Mouse (Mus musculus): ENCODE measurements around the gene Sar1b. TPM values are rescaled to one million over a fixed set of nuclear protein-coding genes. Genes with fewer than 3 reads are reported as not detected.
"Not testable (repeated sequence)": the region's sequence is repeated elsewhere in the genome, so short reads cannot be mapped to it uniquely, and the experiment has no call there.

The Sar1b gene
- polyA plus RNA-seq, 1 experiment from 2014 or later, result 146 TPM

DNA sequence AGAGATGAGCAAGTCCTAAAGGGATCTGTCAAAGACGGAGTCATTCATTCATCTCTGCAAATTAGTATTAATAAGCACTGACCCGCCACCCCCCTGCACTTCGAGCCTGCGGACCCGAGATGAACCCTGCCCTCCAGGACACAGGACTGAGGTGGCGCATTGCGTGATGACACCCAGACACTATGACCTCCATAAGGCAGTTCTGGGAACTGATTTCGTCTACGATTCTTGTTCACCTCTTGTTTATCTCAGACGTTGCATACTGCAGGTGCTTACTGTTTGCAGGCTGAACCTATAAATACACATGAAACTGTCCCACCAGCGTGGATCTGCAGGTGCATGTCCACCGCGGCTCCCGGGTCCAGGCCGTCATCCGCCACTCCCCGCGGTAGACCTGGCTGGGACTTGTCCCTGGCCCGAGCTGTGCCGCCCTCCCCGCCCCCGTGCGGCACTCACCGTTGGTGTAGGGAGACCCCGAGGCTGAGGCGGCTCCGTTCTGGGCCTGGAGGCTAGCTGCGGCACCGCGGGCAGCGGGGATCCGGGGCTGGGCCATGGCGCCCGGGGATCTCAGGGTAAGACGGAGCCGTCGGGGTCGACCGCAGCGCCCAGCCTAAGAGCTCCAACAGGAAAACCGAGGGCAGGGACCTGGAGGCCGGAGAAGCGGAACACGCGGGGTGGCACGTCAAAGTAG is 7.7 kb upstream of the Sar1b start:
- Histone ChIP-seq H3K4me2 (replicated peaks; ENCODE audit: low read depth, low read length) (peak overlapping the region; percentile 65), H3K27me3 (ENCODE audit: control insufficient read depth, insufficient read depth, low read length) (no peaks in the 10 kb centered on the region), H3K9me3 (ENCODE audit: control insufficient read depth, low read length) (no peaks in the 10 kb centered on the region), H3K4me1 (replicated peaks; ENCODE audit: control insufficient read depth, insufficient read depth, low read length) (no peaks in the 10 kb centered on the region), H3K4me3 (ENCODE audit: low read depth, low read length) (peak overlapping the region; percentile 84), H3K9ac (ENCODE audit: low read depth, low read length) (peak overlapping the region; percentile 93), H3K27ac (ENCODE audit: low read depth, low read length) (peak overlapping the region; percentile 12; the same call in 1 of the 2 replicates), H3K36me3 (ENCODE audit: control insufficient read depth, insufficient read depth, low read length) (no peaks in the 10 kb centered on the region)
- no peak for DNase-seq (ENCODE audit: low spot score)
- ATAC-seq (ENCODE audit: low FRiP score), result peak; percentile 79
- WGBS, result under 1% methylated on average over 46 of the region's 46 CpGs

DNA sequence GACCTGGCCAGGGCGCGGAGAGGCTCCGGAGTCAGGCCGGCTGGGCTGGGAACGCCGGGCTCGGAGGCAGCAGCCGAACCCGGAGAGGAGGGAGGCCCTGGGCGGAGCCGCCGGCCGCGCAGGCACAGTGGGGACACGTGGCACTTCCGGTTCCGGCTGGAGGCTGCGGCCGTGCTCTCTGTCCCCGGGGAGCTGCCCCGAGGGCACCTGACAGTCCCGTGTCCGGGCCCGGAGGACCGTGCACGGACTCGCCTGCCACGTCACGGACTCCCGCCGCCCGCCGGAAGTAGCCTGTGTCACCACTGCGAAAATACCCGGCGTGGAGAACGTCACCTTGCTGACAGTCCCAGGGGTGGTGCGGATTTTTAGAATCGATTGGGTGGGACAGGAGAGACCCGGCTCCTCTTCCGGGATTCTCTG is 7.1 kb upstream of the Sar1b start:
- no peaks in the 10 kb centered on the region for H3K4me1 ChIP-seq (replicated peaks; ENCODE audit: control insufficient read depth, insufficient read depth, low read length)
- peak; percentile 98 for ATAC-seq (ENCODE audit: low FRiP score)
- no peaks in the 10 kb centered on the region for H3K36me3 ChIP-seq (ENCODE audit: control insufficient read depth, insufficient read depth, low read length)
- H3K27me3 ChIP-seq (ENCODE audit: control insufficient read depth, insufficient read depth, low read length), result no peaks in the 10 kb centered on the region
- H3K9me3 ChIP-seq (ENCODE audit: control insufficient read depth, low read length), result no peaks in the 10 kb centered on the region
- H3K4me2 ChIP-seq (replicated peaks; ENCODE audit: low read depth, low read length), result peak overlapping the region; percentile 65
- H3K4me3 ChIP-seq (ENCODE audit: low read depth, low read length), result peak overlapping the region; percentile 84
- WGBS, result under 1% methylated on average over 34 of the region's 41 CpGs
- DNase-seq (ENCODE audit: low spot score), result peak; percentile 94
- H3K9ac ChIP-seq (ENCODE audit: low read depth, low read length), result peak overlapping the region; percentile 93
- peak overlapping the region; percentile 65 for H3K27ac ChIP-seq (ENCODE audit: low read depth, low read length)

DNA sequence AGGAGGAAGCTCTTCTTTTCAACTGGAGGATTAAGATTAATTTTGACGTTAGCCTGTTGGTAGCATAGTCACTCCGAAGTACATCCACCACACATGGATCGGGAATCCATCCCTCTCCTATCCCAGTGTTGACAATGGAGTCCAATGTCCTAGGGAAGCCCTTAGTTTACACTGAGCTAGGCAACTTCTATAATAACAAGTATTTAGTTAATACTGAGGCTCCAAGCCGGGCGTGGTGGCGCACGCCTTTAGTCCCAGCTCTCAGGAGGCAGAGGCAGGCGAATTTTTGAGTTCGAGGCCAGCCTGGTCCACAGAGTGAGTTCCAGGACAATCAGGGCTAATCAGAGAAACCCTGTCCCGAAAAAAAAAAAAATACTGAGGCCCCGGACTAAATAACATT is 6.5 kb upstream of the Sar1b start:
- DNase-seq (ENCODE audit: low spot score), result no peak
- H3K4me1 ChIP-seq (replicated peaks; ENCODE audit: control insufficient read depth, insufficient read depth, low read length), result no peaks in the 10 kb centered on the region
- no peaks in the 10 kb centered on the region for H3K27me3 ChIP-seq (ENCODE audit: control insufficient read depth, insufficient read depth, low read length)
- no peaks in the 10 kb centered on the region for H3K9me3 ChIP-seq (ENCODE audit: control insufficient read depth, low read length)
- H3K27ac ChIP-seq (ENCODE audit: low read depth, low read length), result peak overlapping the region; percentile 65
- no peaks in the 10 kb centered on the region for H3K36me3 ChIP-seq (ENCODE audit: control insufficient read depth, insufficient read depth, low read length)
- ATAC-seq (ENCODE audit: low FRiP score), result 0 out of 2 replicates have a peak, but pooled peaks have one; percentile 11
- H3K4me2 ChIP-seq (replicated peaks; ENCODE audit: low read depth, low read length), result peak overlapping the region; percentile 65
- H3K4me3 ChIP-seq (ENCODE audit: low read depth, low read length), result peak overlapping the region; percentile 84
- peak overlapping the region; percentile 93 for H3K9ac ChIP-seq (ENCODE audit: low read depth, low read length)
- 77% methylated on average over 11 of the region's 11 CpGs for WGBS

DNA sequence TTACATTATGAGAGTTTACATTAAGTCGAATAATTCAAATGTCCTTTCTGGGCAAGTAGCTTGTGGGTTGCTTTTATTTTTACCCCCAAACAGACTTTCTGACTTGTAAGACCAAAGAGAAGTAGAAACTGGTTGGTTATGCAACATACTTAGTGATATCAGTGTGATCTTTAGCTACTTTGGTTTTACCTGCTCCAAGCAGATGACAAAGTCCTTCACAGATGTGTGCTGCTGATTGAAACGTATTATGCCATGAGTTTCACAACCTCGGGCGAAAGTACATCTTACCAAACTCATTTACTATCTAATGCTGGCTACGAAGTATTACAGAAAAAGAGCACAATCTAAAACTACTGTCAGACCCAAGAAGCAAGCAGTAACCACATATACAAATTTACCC is 5.9 kb upstream of the Sar1b start:
- H3K4me3 ChIP-seq (ENCODE audit: low read depth, low read length), result no peak overlapping the region
- ATAC-seq (ENCODE audit: low FRiP score), result no peak
- no peaks in the 10 kb centered on the region for H3K27me3 ChIP-seq (ENCODE audit: control insufficient read depth, insufficient read depth, low read length)
- no peak overlapping the region for H3K4me2 ChIP-seq (replicated peaks; ENCODE audit: low read depth, low read length)
- H3K4me1 ChIP-seq (replicated peaks; ENCODE audit: control insufficient read depth, insufficient read depth, low read length), result no peaks in the 10 kb centered on the region
- whole genome bisulfite sequencing, result 93% methylated on average over 5 of the region's 5 CpGs
- no peak overlapping the region for H3K9ac ChIP-seq (ENCODE audit: low read depth, low read length)
- no peak overlapping the region for H3K27ac ChIP-seq (ENCODE audit: low read depth, low read length)
- no peak for DNase-seq (ENCODE audit: low spot score)
- H3K9me3 ChIP-seq (ENCODE audit: control insufficient read depth, low read length), result no peaks in the 10 kb centered on the region
- H3K36me3 ChIP-seq (ENCODE audit: control insufficient read depth, insufficient read depth, low read length), result no peaks in the 10 kb centered on the region

DNA sequence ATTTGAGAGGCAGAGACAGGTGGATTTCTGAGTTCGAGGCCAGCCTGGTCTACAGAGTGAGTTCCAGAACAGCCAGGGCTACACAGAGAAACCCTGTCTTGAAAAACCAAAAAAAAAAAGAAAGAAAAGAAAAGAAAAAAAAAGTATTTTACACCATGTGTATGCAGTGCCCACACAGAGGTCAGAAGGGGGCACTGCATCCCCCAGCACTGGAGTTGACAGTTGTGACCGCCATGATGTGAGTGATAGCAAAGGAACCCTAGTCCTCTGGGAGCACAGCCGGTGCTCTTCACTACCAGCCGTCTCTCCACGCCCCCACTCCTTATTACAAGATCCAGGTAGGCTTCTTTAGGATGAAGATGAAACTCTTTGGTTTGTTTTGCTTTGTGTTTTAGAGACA is 5.3 kb upstream of the Sar1b start:
- H3K27ac ChIP-seq (ENCODE audit: low read depth, low read length); H3K4me1 ChIP-seq (replicated peaks; ENCODE audit: control insufficient read depth, insufficient read depth, low read length); H3K4me2 ChIP-seq (replicated peaks; ENCODE audit: low read depth, low read length); H3K36me3 ChIP-seq (ENCODE audit: control insufficient read depth, insufficient read depth, low read length); H3K27me3 ChIP-seq (ENCODE audit: control insufficient read depth, insufficient read depth, low read length); H3K4me3 ChIP-seq (ENCODE audit: low read depth, low read length); H3K9me3 ChIP-seq (ENCODE audit: control insufficient read depth, low read length); DNase-seq (ENCODE audit: low spot score); H3K9ac ChIP-seq (ENCODE audit: low read depth, low read length); ATAC-seq (ENCODE audit: low FRiP score): not testable (repeated sequence)
- WGBS, result 87% methylated on average over 5 of the region's 5 CpGs

DNA sequence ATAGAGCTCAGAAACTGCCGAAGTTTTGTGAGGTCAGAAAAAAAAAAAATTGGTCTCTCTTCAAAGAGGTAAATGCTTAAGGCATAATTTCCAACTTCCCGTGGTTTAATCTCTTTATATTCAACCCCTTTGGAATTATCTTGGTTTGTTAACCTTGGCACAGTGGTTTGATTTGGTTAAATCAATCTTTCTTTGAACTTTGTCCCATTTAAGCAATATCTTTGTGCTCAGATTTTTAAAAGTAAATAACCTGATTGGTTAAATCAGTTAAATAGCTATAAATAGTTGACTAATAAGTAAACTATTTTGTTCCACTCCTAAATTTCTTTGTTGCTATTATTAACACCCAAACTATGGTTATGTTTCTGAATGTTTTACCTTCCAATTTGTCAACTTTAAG is 4.2 kb upstream of the Sar1b start:
- Histone ChIP-seq H3K27me3 (ENCODE audit: control insufficient read depth, insufficient read depth, low read length) (no peaks in the 10 kb centered on the region), H3K9me3 (ENCODE audit: control insufficient read depth, low read length) (no peaks in the 10 kb centered on the region), H3K4me2 (replicated peaks; ENCODE audit: low read depth, low read length) (no peak overlapping the region), H3K36me3 (ENCODE audit: control insufficient read depth, insufficient read depth, low read length) (no peaks in the 10 kb centered on the region), H3K27ac (ENCODE audit: low read depth, low read length) (no peak overlapping the region), H3K9ac (ENCODE audit: low read depth, low read length) (no peak overlapping the region), H3K4me3 (ENCODE audit: low read depth, low read length) (no peak overlapping the region), H3K4me1 (replicated peaks; ENCODE audit: control insufficient read depth, insufficient read depth, low read length) (no peaks in the 10 kb centered on the region)
- no peak for DNase-seq (ENCODE audit: low spot score)
- no peak for ATAC-seq (ENCODE audit: low FRiP score)
- WGBS, result 92% methylated on average over 2 of the region's 2 CpGs

DNA sequence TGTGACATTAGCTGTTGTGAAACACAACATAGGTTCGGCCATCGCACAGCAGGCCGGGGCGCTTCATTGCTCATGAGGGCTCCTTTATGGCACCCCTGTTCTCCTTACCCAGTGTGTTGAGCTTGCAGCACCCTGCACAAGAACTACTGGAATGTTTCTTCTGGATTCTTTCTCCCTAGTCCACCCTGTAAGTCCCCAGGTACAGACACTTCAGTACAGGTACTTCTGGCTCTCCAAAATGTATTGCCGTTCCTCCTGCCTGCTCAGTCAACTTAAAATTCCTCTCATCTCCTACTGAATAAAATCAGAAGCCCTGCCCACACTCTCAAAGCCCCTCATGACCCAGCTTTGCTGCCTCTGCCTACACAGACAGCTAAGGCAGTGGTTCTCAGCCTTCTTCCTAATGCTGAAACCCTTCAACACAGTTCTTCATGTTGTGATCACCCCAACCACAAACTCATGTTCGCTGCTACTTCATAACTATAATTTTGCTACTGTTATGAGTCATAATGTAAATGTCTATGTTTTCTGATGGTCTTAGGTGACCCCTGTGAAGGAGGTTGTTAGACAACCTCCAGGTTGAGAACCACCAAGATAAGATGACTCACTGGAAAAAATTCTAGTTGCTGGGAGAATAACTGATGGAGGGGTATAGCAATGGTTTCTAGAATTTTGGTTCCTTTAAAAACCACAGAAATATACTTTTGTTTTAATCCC is 3.4 kb upstream of the Sar1b start:
- no peak overlapping the region for H3K4me3 ChIP-seq (ENCODE audit: low read depth, low read length)
- no peaks in the 10 kb centered on the region for H3K36me3 ChIP-seq (ENCODE audit: control insufficient read depth, insufficient read depth, low read length)
- DNase-seq (ENCODE audit: low spot score), result no peak
- H3K27ac ChIP-seq (ENCODE audit: low read depth, low read length), result no peak overlapping the region
- no peak overlapping the region for H3K4me2 ChIP-seq (replicated peaks; ENCODE audit: low read depth, low read length)
- ATAC-seq (ENCODE audit: low FRiP score), result no peak
- H3K27me3 ChIP-seq (ENCODE audit: control insufficient read depth, insufficient read depth, low read length), result no peaks in the 10 kb centered on the region
- whole genome bisulfite sequencing, result 88% methylated on average over 6 of the region's 6 CpGs
- H3K9ac ChIP-seq (ENCODE audit: low read depth, low read length), result no peak overlapping the region
- no peaks in the 10 kb centered on the region for H3K9me3 ChIP-seq (ENCODE audit: control insufficient read depth, low read length)
- H3K4me1 ChIP-seq (replicated peaks; ENCODE audit: control insufficient read depth, insufficient read depth, low read length), result no peaks in the 10 kb centered on the region

DNA sequence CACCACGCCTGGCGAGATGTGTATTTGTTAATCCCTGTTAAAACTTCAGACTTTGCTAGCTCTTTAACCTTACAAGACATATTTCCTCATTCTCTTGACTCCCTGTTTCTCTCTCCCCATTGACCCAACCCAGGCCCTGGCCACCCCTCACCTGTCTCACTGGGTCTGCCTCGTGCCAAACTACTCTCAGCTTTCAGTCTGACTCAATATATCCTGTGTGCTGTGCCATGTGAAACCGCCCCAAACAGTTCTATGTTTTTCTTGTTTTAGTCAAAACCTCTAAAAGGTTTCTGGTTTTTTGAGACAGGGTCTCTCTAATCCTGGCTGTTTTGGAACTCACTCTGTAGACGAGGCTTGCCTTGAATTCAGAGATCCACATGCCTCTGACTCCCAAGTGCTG is 2.2 kb upstream of the Sar1b start:
- no peak overlapping the region for H3K4me2 ChIP-seq (replicated peaks; ENCODE audit: low read depth, low read length)
- no peak overlapping the region for H3K9ac ChIP-seq (ENCODE audit: low read depth, low read length)
- ATAC-seq (ENCODE audit: low FRiP score), result no peak
- no peak overlapping the region for H3K27ac ChIP-seq (ENCODE audit: low read depth, low read length)
- H3K27me3 ChIP-seq (ENCODE audit: control insufficient read depth, insufficient read depth, low read length), result no peaks in the 10 kb centered on the region
- no peaks in the 10 kb centered on the region for H3K9me3 ChIP-seq (ENCODE audit: control insufficient read depth, low read length)
- no peaks in the 10 kb centered on the region for H3K36me3 ChIP-seq (ENCODE audit: control insufficient read depth, insufficient read depth, low read length)
- H3K4me3 ChIP-seq (ENCODE audit: low read depth, low read length), result no peak overlapping the region
- H3K4me1 ChIP-seq (replicated peaks; ENCODE audit: control insufficient read depth, insufficient read depth, low read length), result no peaks in the 10 kb centered on the region
- WGBS, result 78% methylated on average over 5 of the region's 5 CpGs
- no peak for DNase-seq (ENCODE audit: low spot score)

DNA sequence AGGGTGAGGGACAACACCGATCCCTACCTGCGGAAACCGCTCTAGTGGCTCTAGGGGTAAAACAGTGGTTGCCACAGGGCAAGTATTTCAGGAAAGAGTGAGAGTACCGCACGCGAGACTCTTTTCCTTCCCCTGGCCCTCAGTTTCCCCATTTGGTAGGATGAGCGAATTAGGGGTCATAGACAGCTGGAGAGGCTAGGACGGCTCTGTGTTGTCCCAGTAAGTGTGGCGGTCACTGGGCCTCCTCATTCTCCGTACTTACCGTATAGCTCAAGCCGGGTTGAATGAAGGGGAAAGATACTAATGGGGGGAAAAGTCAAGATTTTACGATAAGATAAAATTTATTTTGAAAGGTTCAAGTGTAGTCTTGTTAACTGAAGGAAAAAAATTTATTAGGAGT is 468 bp downstream of the Sar1b start:
- 4% methylated on average over 13 of the region's 13 CpGs for WGBS
- Histone ChIP-seq H3K27me3 (ENCODE audit: control insufficient read depth, insufficient read depth, low read length) (no peaks in the 10 kb centered on the region), H3K9me3 (ENCODE audit: control insufficient read depth, low read length) (no peaks in the 10 kb centered on the region), H3K4me1 (replicated peaks; ENCODE audit: control insufficient read depth, insufficient read depth, low read length) (no peaks in the 10 kb centered on the region), H3K9ac (ENCODE audit: low read depth, low read length) (peak overlapping the region; percentile 74), H3K4me3 (ENCODE audit: low read depth, low read length) (peak overlapping the region; percentile 71), H3K27ac (ENCODE audit: low read depth, low read length) (no peak overlapping the region), H3K4me2 (replicated peaks; ENCODE audit: low read depth, low read length) (peak overlapping the region; percentile 83), H3K36me3 (ENCODE audit: control insufficient read depth, insufficient read depth, low read length) (no peaks in the 10 kb centered on the region)
- ATAC-seq (ENCODE audit: low FRiP score) (peak; percentile 14; the same call in 1 of the 2 replicates), DNase-seq (ENCODE audit: low spot score) (no peak)

Data from hindbrain, embryonic 11.5 days (tissue).